Mouse (Mus musculus) MEL (cell line): Measurements from ENCODE around the gene Ncor1. TPM values are rescaled to one million over a fixed set of nuclear protein-coding genes. Genes with fewer than 3 reads are reported as not detected.

Source experiments
- polyA plus RNA-seq, 2 experiments: library from polyadenylated mRNA; stranded (reverse) in 1 of 2; unstranded in 1 of 2; fragments of >175 nt in 1 of 2; fragments of >200 nt in 1 of 2; gene quantifications; 2 replicates each; pipeline versions ENCODE4 v1.2.1 to v1.2.4; 2012; ENCODE audit warnings: low replicate concordance in 2 of 2, low read depth in 1 of 2; ENCODE audit not compliant: insufficient read length in 2 of 2, insufficient read depth in 1 of 2, missing spikeins in 1 of 2
- total RNA-seq: library from RNA; depleted of rRNA; stranded (reverse); fragments of 300-350 nt; gene quantifications from 2 replicates; pipeline ENCODE4 v1.2.3, GENCODE M21; 2012; rRNA removed

Ncor1 gene
- total and polyA plus RNA-seq, 3 experiments, result 71.8 to 250 (median 188) TPM

Other genes starting within 250 kb of the Ncor1 start
- gene Adora2b, start 209.6 kb downstream of the Ncor1 start, total RNA-seq, result 1.7 and 2.2 TPM in 2 replicates
- 1 to 10 TPM in 1 of 2 experiments, not detected in 1; 3.2 TPM for gene Adora2b, start 209.6 kb downstream of the Ncor1 start, polyA plus RNA-seq
- 18.2 and 18.7 TPM in 2 replicates for gene Zswim7, start 177.2 kb downstream of the Ncor1 start, total RNA-seq
- 10 to 100 TPM in 1 of 2 experiments, not detected in 1; 15.1 TPM for gene Zswim7, start 177.2 kb downstream of the Ncor1 start, polyA plus RNA-seq
- gene Ttc19, start 177.1 kb downstream of the Ncor1 start, total RNA-seq, result 11.1 and 12.7 TPM in 2 replicates
- gene Ttc19, start 177.1 kb downstream of the Ncor1 start, polyA plus RNA-seq, result 10 to 100 TPM in 1 of 2 experiments, not detected in 1; 11.4 TPM
- 1.6 and 2.0 TPM in 2 replicates for gene Pigl, start 81 bp downstream of the Ncor1 start, total RNA-seq
- gene Pigl, start 81 bp downstream of the Ncor1 start, polyA plus RNA-seq, result 1 to 10 TPM in 1 of 2 experiments, not detected in 1; 4.1 TPM
- gene Cenpv, start 80.7 kb upstream of the Ncor1 start, total RNA-seq, result 150 and 178 TPM in 2 replicates
- gene Cenpv, start 80.7 kb upstream of the Ncor1 start, polyA plus RNA-seq, result 1,000 to 10,000 TPM in 1 of 2 experiments, 100 to 1,000 TPM in 1; 149 to 2,878 TPM
- 1,877 and 1,965 TPM in 2 replicates for gene Ubb, start 92.6 kb upstream of the Ncor1 start, total RNA-seq
- 1,000 to 10,000 TPM in 1 of 2 experiments, not detected in 1; 1,800 TPM for gene Ubb, start 92.6 kb upstream of the Ncor1 start, polyA plus RNA-seq
- 30.4 and 32.0 TPM in 2 replicates for gene Trpv2, start 115.9 kb upstream of the Ncor1 start, total RNA-seq
- gene Trpv2, start 115.9 kb upstream of the Ncor1 start, polyA plus RNA-seq, result 10 to 100 TPM in 1 of 2 experiments, not detected in 1; 30.0 TPM
- 6.0 and 7.0 TPM in 2 replicates for gene Lrrc75a, start 190.0 kb upstream of the Ncor1 start, total RNA-seq
- gene Lrrc75a, start 190.0 kb upstream of the Ncor1 start, polyA plus RNA-seq, result 1 to 10 TPM in 1 of 2 experiments, not detected in 1; 8.9 TPM
- 21.8 and 24.1 TPM in 2 replicates for gene Mmgt2, start 190.1 kb upstream of the Ncor1 start, total RNA-seq
- gene Mmgt2, start 190.1 kb upstream of the Ncor1 start, polyA plus RNA-seq, result 10 to 100 TPM in 1 of 2 experiments, not detected in 1; 51.9 TPM